16 mouse cellular contexts compared by ENCODE assay signal in genomic region chr19:20555365-20555764, GRCm38 (mm10).
"Had no signal": no experiment of that assay in that cellular context is flagged by ENCODE, and none has a peak within 500 bp of the region (broad histone marks: within the 10 kb centered on the region; RNA-seq: fewer than 3 reads in every experiment).

No protein-coding gene starts in this region.

- H3K9ac ChIP-seq: neural tube, embryonic 13.5 days; neural tube, embryonic 15.5 days; stomach, embryonic 15.5 days had no signal

- H3K4me2 ChIP-seq: neural tube, embryonic 13.5 days; neural tube, embryonic 15.5 days; stomach, embryonic 15.5 days had no signal

- H3K27ac ChIP-seq: neural tube, embryonic 13.5 days; neural tube, embryonic 15.5 days; stomach, embryonic 15.5 days; stomach, postnatal 0 days had no signal

- H3K36me3 ChIP-seq: neural tube, embryonic 13.5 days; neural tube, embryonic 15.5 days; stomach, embryonic 15.5 days had no signal

- H3K4me3 ChIP-seq: neural tube, embryonic 13.5 days; neural tube, embryonic 15.5 days; stomach, embryonic 15.5 days had no signal

- H3K9me3 ChIP-seq: neural tube, embryonic 13.5 days; neural tube, embryonic 15.5 days; stomach, embryonic 15.5 days had no signal

- H3K4me1 ChIP-seq: neural tube, embryonic 13.5 days; neural tube, embryonic 15.5 days; stomach, embryonic 15.5 days had no signal

- DNase-seq: retina, postnatal 1 day; right cerebral cortex, adult 18-20 months; right cerebral cortex, postnatal 14 days; right cerebral cortex, postnatal 25 days; right cerebral cortex, postnatal 4 days; spleen, adult 18-20 months; thymus, adult 18-20 months; thymus, adult 2 months; thymus, postnatal 14 days; thymus, postnatal 25 days; thymus, postnatal 36 days; thymus, postnatal 4 days had no signal

- H3K27me3 ChIP-seq: neural tube, embryonic 13.5 days; neural tube, embryonic 15.5 days; stomach, embryonic 15.5 days had no signal
